Mouse (Mus musculus) myocyte (in vitro differentiated cells): Measurements from ENCODE around the gene Ankrd33b.

Experiments
- CEBPB ChIP-seq: IDR thresholded peaks from 2 replicates; pipeline ENCODE4 v1.6.1; 2011; ENCODE audit warnings: mild to moderate bottlenecking, moderate library complexity; ENCODE audit not compliant: poor library complexity, insufficient read depth, severe bottlenecking
- E2F4 ChIP-seq: IDR thresholded peaks from one replicate; pipeline ENCODE4 v1.6.1; 2011; ENCODE audit warnings: mild to moderate bottlenecking, control low read depth, moderate library complexity; ENCODE audit not compliant: insufficient read depth
- MAX ChIP-seq: IDR thresholded peaks from one replicate; pipeline ENCODE4 v1.6.1; 2011; ENCODE audit warnings: low read depth, mild to moderate bottlenecking, control low read depth
- POLR2A ChIP-seq: IDR thresholded peaks from one replicate; pipeline ENCODE4 v1.6.1; 2011; ENCODE audit warnings: low read depth, mild to moderate bottlenecking, control low read depth, moderate library complexity; ENCODE audit not compliant: insufficient read length
- TCF3 ChIP-seq: IDR thresholded peaks from one replicate; pipeline ENCODE4 v1.6.1; 2011; ENCODE audit warnings: low read depth, control low read depth; ENCODE audit not compliant: insufficient read length
- USF1 ChIP-seq: IDR thresholded peaks from one replicate; pipeline ENCODE4 v1.6.1; 2011; ENCODE audit warnings: low read depth, mild to moderate bottlenecking, control low read depth, moderate library complexity

GRCm38 (mm10) chr15:31292627-31293026 is 74.9 kb downstream of the Ankrd33b start:
- TF ChIP-seq POLR2A: no peak
- TF ChIP-seq MAX: no peak
- TF ChIP-seq TCF3: no peak
- TF ChIP-seq CEBPB: no peak
- TF ChIP-seq E2F4: no peak
- no peak for TF ChIP-seq USF1
